Mouse (Mus musculus) spleen, adult 2 months (tissue): ENCODE measurements around the gene Limk1.

Experiments used
- CTCF ChIP-seq: fragments of 200-500 bp; IDR thresholded peaks from 2 replicates; pipeline ENCODE4 v1.5.1; 2011; ENCODE audit warnings: mild to moderate bottlenecking, inconsistent platforms; ENCODE audit not compliant: insufficient read depth, insufficient read length, insufficient replicate concordance; ENCODE audit errors: extremely low read depth
- POLR2A ChIP-seq: fragments of 200-500 bp; IDR thresholded peaks from 2 replicates; pipeline ENCODE4 v1.6.1; 2011; ENCODE audit warnings: low read depth, low read length, inconsistent platforms

GRCm38 (mm10) chr5:134615780-134616179 lies 72.6 kb downstream of the Limk1 start:
- no peak for TF ChIP-seq CTCF
- no peak for TF ChIP-seq POLR2A
